Mouse (Mus musculus): ENCODE measurements around the gene Gm10662. TPM values are rescaled to one million over a fixed set of nuclear protein-coding genes. Genes with fewer than 3 reads are reported as not detected.
"Not testable (repeated sequence)": the region's sequence is repeated elsewhere in the genome, so short reads cannot be mapped to it uniquely, and the experiment has no call there.

Gm10662 gene
- total RNA-seq (2021) = not detected
- long read RNA-seq, experiment 1 = 0 reads
- long read RNA-seq, experiment 2 = 0 reads

- not testable (repeated sequence) for DNase-seq (ENCODE audit: low spot score in 2 of 2)
Observed at GRCm38 (mm10) chr7:23144380-23144779, at the start of gene Gm10662. Gene Gm10662, minus strand, starts transcription at chr7:23144480.

GRCm38 (mm10) chr7:23163505-23163904 lies 19.2 kb upstream of the Gm10662 start:
- DNase-seq (ENCODE audit: low spot score in 2 of 2) = not testable (repeated sequence)

Other genes with a start within 250 kb of the Gm10662 start
- not detected for gene Gm4214, start 159.8 kb downstream of the Gm10662 start, total RNA-seq (2021)
- gene Gm4216, start 124.6 kb downstream of the Gm10662 start, total RNA-seq (2021) = not detected
- gene Vmn1r163, start 88.9 kb downstream of the Gm10662 start, total RNA-seq (2021) = not detected
- not detected for gene Gm8720, start 77.0 kb downstream of the Gm10662 start, total RNA-seq (2021)
- gene Vmn1r165, start 72.9 kb upstream of the Gm10662 start, total RNA-seq (2021) = not detected
- not detected for gene Vmn1r166, start 107.2 kb upstream of the Gm10662 start, total RNA-seq (2021)
- gene Gm6902, start 134.4 kb upstream of the Gm10662 start, total RNA-seq (2021) = not detected
- not detected for gene Nlrp4e, start 156.7 kb upstream of the Gm10662 start, total RNA-seq (2021)
- gene Nlrp5, start 241.4 kb upstream of the Gm10662 start, total RNA-seq (2021) = not detected